Mouse (Mus musculus): ENCODE measurements around the gene Angel1.

DNA sequence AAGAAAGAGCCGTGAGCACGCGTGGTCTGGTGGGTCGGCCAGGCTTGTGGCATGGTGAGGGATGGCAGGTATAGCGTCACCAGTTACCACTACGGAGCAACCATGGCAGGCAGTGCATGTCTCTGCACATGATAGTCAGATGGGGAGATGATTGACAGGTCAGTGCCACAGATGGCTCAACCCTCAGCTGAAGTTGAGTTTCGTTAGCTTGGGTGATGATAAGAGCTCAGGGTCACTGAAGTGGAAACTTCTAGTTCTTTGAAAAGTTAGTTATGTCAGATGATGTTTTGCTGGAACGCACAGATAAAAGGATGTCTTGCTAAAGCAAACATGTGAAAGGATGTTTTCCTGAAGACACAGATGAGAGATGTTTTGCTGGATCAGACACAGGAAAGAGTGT, 40.2 kb upstream of the Angel1 start:
- no peak for TF ChIP-seq CTCF (IDR thresholded peaks at IDR 0.05)
- no peak for TF ChIP-seq EP300 (IDR thresholded peaks at IDR 0.05)

Data from lung, postnatal 0 days (tissue).